Mouse (Mus musculus) ES-E14 (cell line): ENCODE measurements around the gene Ptprs. TPM values are rescaled to one million over a fixed set of nuclear protein-coding genes. Genes with fewer than 3 reads are reported as not detected.

Experiments
- DNase-seq: peaks from one replicate; pipeline ENCODE4 v3.0.0-alpha.2; 2013; ENCODE audit warnings: low read depth, low spot score
- H3K27ac ChIP-seq: 2 replicates; pipeline ENCODE4 v1.5.1; 2012; ENCODE audit warnings: low read depth, mild to moderate bottlenecking, low read length, moderate library complexity, mixed read lengths; ENCODE audit not compliant: poor library complexity, insufficient read depth, severe bottlenecking
- H3K36me3 ChIP-seq: 2 replicates; pipeline ENCODE4 v1.6.1; 2012; ENCODE audit warnings: mild to moderate bottlenecking, low read length, moderate library complexity, mixed read lengths; ENCODE audit not compliant: control insufficient read depth, poor library complexity, insufficient read depth, severe bottlenecking
- H3K4me1 ChIP-seq, 2 experiments: fragments of 150-350 bp in 1 of 2; sonication (generic) in 1 of 2; 2 replicates each; pipeline ENCODE4 v1.6.1; 2012; ENCODE audit warnings: low read length in 2 of 2, mild to moderate bottlenecking in 1 of 2, mixed read lengths in 1 of 2; ENCODE audit not compliant: control insufficient read depth in 2 of 2, insufficient read depth in 2 of 2, poor library complexity in 1 of 2
- H3K4me3 ChIP-seq, 2 experiments: fragments of 150-350 bp in 1 of 2; sonication (generic) in 1 of 2; 2 replicates each; pipeline ENCODE4 v1.5.1; 2012; ENCODE audit warnings: low read length in 2 of 2, low read depth in 1 of 2, mild to moderate bottlenecking in 1 of 2, mixed read lengths in 1 of 2; ENCODE audit not compliant: insufficient read depth in 1 of 2, poor library complexity in 1 of 2, severe bottlenecking in 1 of 2
- H3K9ac ChIP-seq: 2 replicates; pipeline ENCODE4 v1.6.1; 2012; ENCODE audit warnings: low read depth, mild to moderate bottlenecking, low read length, mixed read lengths; ENCODE audit not compliant: poor library complexity, insufficient read depth, severe bottlenecking
- H3K9me3 ChIP-seq: fragments of 150-350 bp; sonication (generic); 2 replicates; pipeline ENCODE4 v1.6.1; 2012; ENCODE audit warnings: low read depth, mild to moderate bottlenecking, low read length; ENCODE audit not compliant: control insufficient read depth, insufficient read depth
- CHD2 ChIP-seq: IDR thresholded peaks from 2 replicates; pipeline ENCODE4 v1.6.1; 2014; ENCODE audit warnings: mild to moderate bottlenecking, low read depth, low read length, inconsistent platforms
- HCFC1 ChIP-seq: IDR thresholded peaks from 2 replicates; pipeline ENCODE4 v1.6.1; 2012; ENCODE audit warnings: low read length, inconsistent platforms, borderline replicate concordance; ENCODE audit not compliant: insufficient read depth
- MAFK ChIP-seq: IDR thresholded peaks from 2 replicates; pipeline ENCODE4 v1.6.1; 2014; ENCODE audit warnings: mild to moderate bottlenecking, low read depth, low read length, inconsistent platforms; ENCODE audit not compliant: insufficient read depth
- ZC3H11A ChIP-seq: IDR thresholded peaks from 2 replicates; pipeline ENCODE4 v1.6.1; 2012; ENCODE audit warnings: low read depth, mild to moderate bottlenecking, inconsistent platforms, low read length, borderline replicate concordance
- ZNF384 ChIP-seq: IDR thresholded peaks from 2 replicates; pipeline ENCODE4 v1.6.1; 2012; ENCODE audit warnings: low read depth, low read length, inconsistent platforms
- in situ Hi-C, 2 experiments: fragments of 600-800 bp; cut with MboI; formaldehyde crosslinking; loops; one replicate each; pipeline ENCODE4 v1.15.1; 2025; ENCODE audit warnings: low sequenced_read_pairs in 2 of 2, inconsistent platforms in 1 of 2; ENCODE audit not compliant: unreplicated experiment in 2 of 2
- total RNA-seq: library from RNA; depleted of rRNA; stranded (reverse); fragments of 300-350 nt; gene quantifications from 2 replicates; pipeline ENCODE4 v1.2.3, GENCODE M21; 2012

The Ptprs gene
- total RNA-seq, 1 experiment: 128 TPM

- TF ChIP-seq ZNF384: no peak
- TF ChIP-seq ZC3H11A: no peak
- TF ChIP-seq CHD2: no peak
- TF ChIP-seq MAFK: no peak
- no peak for TF ChIP-seq HCFC1
- DNase-seq: no peak
- in situ Hi-C loops: no loop called here
Measured at GRCm38 (mm10) chr17:56499229-56499628, 22.9 kb upstream of the Ptprs start.

GRCm38 (mm10) chr17:56494480-56494879, 18.2 kb upstream of the Ptprs start:
- H3K27ac ChIP-seq: no peak overlapping the region
- H3K9ac ChIP-seq: no peak overlapping the region
- TF ChIP-seq ZNF384 (no peak), HCFC1 (no peak), MAFK (no peak), ZC3H11A (no peak), CHD2 (no peak)
- H3K36me3 ChIP-seq: no peaks in the 10 kb centered on the region
- H3K4me3 ChIP-seq: no peak overlapping the region
- DNase-seq: no peak
- in situ Hi-C loops: no loop called here
- H3K4me1 ChIP-seq: no peaks in the 10 kb centered on the region
- H3K9me3 ChIP-seq: no peaks in the 10 kb centered on the region; the same call in 1 of the 2 replicates

More at GRCm38 (mm10) chr17:56499229-56499628, 22.9 kb upstream of the Ptprs start:
- Histone ChIP-seq H3K36me3 (no peaks in the 10 kb centered on the region), H3K27ac (no peak overlapping the region), H3K9me3 (no peaks in the 10 kb centered on the region; the same call in 1 of the 2 replicates), H3K4me1 (no peaks in the 10 kb centered on the region), H3K9ac (no peak overlapping the region), H3K4me3 (no peak overlapping the region)

- no peaks in the 10 kb centered on the region for H3K36me3 ChIP-seq
- no peak overlapping the region for H3K27ac ChIP-seq
- no peak for TF ChIP-seq ZC3H11A
- no peak for TF ChIP-seq ZNF384
- H3K9me3 ChIP-seq: no peaks in the 10 kb centered on the region; the same call in 1 of the 2 replicates
- H3K4me3 ChIP-seq: no peak overlapping the region
- in situ Hi-C loops: no loop called here
- no peak for DNase-seq
- H3K4me1 ChIP-seq: no peaks in the 10 kb centered on the region
- H3K9ac ChIP-seq: no peak overlapping the region
Measured at GRCm38 (mm10) chr17:56493841-56494240, 17.6 kb upstream of the Ptprs start.

- no peak overlapping the region for H3K4me3 ChIP-seq
- no peaks in the 10 kb centered on the region; the same call in 1 of the 2 replicates for H3K9me3 ChIP-seq
- no peak overlapping the region for H3K9ac ChIP-seq
- DNase-seq: no peak
- H3K27ac ChIP-seq: no peak overlapping the region
- no peak for TF ChIP-seq CHD2
- TF ChIP-seq ZNF384: no peak
- no peak for TF ChIP-seq MAFK
- no peak for TF ChIP-seq HCFC1
- no peak for TF ChIP-seq ZC3H11A
- in situ Hi-C loops: no loop called here
- no peaks in the 10 kb centered on the region for H3K36me3 ChIP-seq
- H3K4me1 ChIP-seq: peaks cover 0 to 6% of the 10 kb centered on the region in 2 experiments; a peak in 2 of 4 replicates
Measured at GRCm38 (mm10) chr17:56490438-56491152, 14.3 kb upstream of the Ptprs start.

GRCm38 (mm10) chr17:56488028-56488427, 11.7 kb upstream of the Ptprs start:
- Histone ChIP-seq H3K4me3 (no peak overlapping the region), H3K9me3 (no peaks in the 10 kb centered on the region), H3K9ac (peak overlapping the region; percentile 26; the same call in 1 of the 2 replicates), H3K36me3 (no peaks in the 10 kb centered on the region), H3K27ac (no peak overlapping the region), H3K4me1 (peaks cover 0 to 6% of the 10 kb centered on the region in 2 experiments; a peak in 2 of 4 replicates)
- no peak for TF ChIP-seq ZNF384
- TF ChIP-seq MAFK: no peak
- TF ChIP-seq CHD2: no peak
- no peak for TF ChIP-seq HCFC1
- TF ChIP-seq ZC3H11A: no peak
- in situ Hi-C loops: no loop called here
- DNase-seq: no peak
